Mouse (Mus musculus) layer of hippocampus, postnatal 14 days (tissue): Measurements from ENCODE around the gene Cdk5r1. TPM values are rescaled to one million over a fixed set of nuclear protein-coding genes. Genes with fewer than 3 reads are reported as not detected.

ENCODE experiments used
- DNase-seq, 2 experiments: peaks; one replicate each; pipeline ENCODE4 v3.0.0; 2021 to 2022; ENCODE audit warnings: low spot score in 2 of 2, mixed read lengths in 1 of 2
- total RNA-seq, 2 experiments: library from RNA; stranded (reverse); gene quantifications; 2 replicates each; pipeline ENCODE4 v1.2.3; 2021

The Cdk5r1 gene
- total RNA-seq, 2 experiments from 2014 or later: 233 to 258 TPM

GRCm38 (mm10) chr11:80479906-80480866 is 3.4 kb downstream of the Cdk5r1 start:
- DNase-seq: no peak

- DNase-seq: no peak
Observed at GRCm38 (mm10) chr11:80481409-80482050, 4.7 kb downstream of the Cdk5r1 start.

- no peak for DNase-seq
Observed at GRCm38 (mm10) chr11:80482347-80482746, 5.5 kb downstream of the Cdk5r1 start.

- no peak for DNase-seq
Observed at GRCm38 (mm10) chr11:80482921-80483320, 6.1 kb downstream of the Cdk5r1 start.

GRCm38 (mm10) chr11:80483536-80484067 is 6.8 kb downstream of the Cdk5r1 start:
- no peak for DNase-seq

- peak; percentile 75 to 76 for DNase-seq
Observed at GRCm38 (mm10) chr11:80484191-80484791, 7.5 kb downstream of the Cdk5r1 start.

GRCm38 (mm10) chr11:80485120-80485551 is 8.3 kb downstream of the Cdk5r1 start:
- DNase-seq: peak in 1 of 2 experiments; percentile 38

- no peak for DNase-seq
Observed at GRCm38 (mm10) chr11:80485622-80486206, 8.9 kb downstream of the Cdk5r1 start.

GRCm38 (mm10) chr11:80487904-80488587 is 11.2 kb downstream of the Cdk5r1 start:
- no peak for DNase-seq

- DNase-seq: peak; percentile 75
Observed at GRCm38 (mm10) chr11:80489172-80489881, 12.5 kb downstream of the Cdk5r1 start.

- peak in 1 of 2 experiments; percentile 31 for DNase-seq
Observed at GRCm38 (mm10) chr11:80489882-80490196, 13.0 kb downstream of the Cdk5r1 start.

GRCm38 (mm10) chr11:80490831-80491230 is 14.0 kb downstream of the Cdk5r1 start:
- no peak for DNase-seq

GRCm38 (mm10) chr11:80493186-80493585 is 16.4 kb downstream of the Cdk5r1 start:
- no peak for DNase-seq

- DNase-seq: no peak
Observed at GRCm38 (mm10) chr11:80494852-80495251, 18.0 kb downstream of the Cdk5r1 start.

GRCm38 (mm10) chr11:80495972-80496371 is 19.1 kb downstream of the Cdk5r1 start:
- DNase-seq: no peak

- no peak for DNase-seq
Observed at GRCm38 (mm10) chr11:80496640-80497039, 19.8 kb downstream of the Cdk5r1 start.

GRCm38 (mm10) chr11:80497225-80497919 is 20.5 kb downstream of the Cdk5r1 start:
- no peak for DNase-seq

- DNase-seq: peak; percentile 31 to 40
Observed at GRCm38 (mm10) chr11:80498328-80499070, 21.7 kb downstream of the Cdk5r1 start.

GRCm38 (mm10) chr11:80499550-80499952 is 22.7 kb downstream of the Cdk5r1 start:
- DNase-seq: no peak
